Mouse (Mus musculus) embryo, embryonic 10.5 days (tissue): ENCODE measurements at regions not wholly inside any gene's neighbourhood (a gene's known extent, or its start where the extent isn't known, plus 50 kb on each side); places are given as distances from the start of the nearest gene placed in this dataset.

Experiments
- DNase-seq: peaks from one replicate; pipeline ENCODE4 v3.0.0-alpha.2; 2015; ENCODE audit warnings: low spot score

DNA sequence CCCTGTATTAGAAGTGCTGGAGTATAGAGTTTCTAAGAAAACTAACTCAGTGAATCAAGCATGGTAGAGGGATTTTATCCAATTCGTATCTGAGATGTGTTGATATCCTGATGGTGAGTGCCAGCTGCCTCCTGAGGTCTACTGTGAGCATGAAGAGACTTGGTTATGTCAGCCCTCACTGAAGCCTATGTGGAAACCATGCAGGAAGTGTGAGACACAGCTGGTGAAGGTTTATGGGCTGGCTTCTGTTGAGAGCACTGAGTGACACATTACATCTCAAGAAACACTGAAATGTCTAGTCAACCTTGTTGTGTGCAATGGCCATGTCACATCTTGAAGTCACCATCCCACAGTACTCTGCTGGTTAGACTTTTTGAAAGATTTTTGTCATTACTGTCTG, 104.6 kb downstream of the Psmg1 start:
- no peak for DNase-seq

DNA sequence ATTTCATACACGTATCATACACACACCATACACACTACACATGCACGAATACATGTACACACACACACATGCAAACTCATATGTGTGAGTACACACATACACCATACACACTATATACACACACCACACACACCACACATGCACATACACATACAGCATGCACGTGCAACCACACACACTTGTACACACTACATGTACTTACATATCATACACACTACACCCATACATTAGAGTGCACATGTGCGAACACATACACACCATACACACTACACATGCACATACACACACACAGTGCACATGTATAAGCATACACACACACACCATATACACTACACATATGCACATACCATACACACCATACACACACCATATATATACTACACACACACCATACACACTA, 117.5 kb downstream of the Psmg1 start:
- DNase-seq = no peak

DNA sequence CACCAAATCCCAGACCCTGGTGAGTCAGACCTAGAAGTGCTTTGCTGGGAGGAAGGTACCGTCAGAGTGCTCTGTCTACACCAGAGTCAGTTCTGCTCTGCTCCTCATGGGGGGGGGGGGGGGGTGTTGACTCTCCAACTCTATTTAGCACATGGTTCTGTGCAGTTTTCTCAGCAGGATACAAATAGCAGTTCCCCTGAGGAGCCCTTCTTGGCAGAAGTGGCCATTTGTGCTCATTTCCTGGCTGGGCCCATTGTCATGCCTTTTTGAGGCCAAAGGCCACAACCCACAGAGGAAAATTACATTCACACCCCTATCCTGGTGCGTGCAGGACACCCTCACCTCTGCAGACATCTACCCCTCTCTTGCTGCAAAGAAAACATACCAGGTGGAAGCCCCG, 118.3 kb downstream of the Psmg1 start:
- DNase-seq = no peak

GRCm38 (mm10) chr16:95870291-95870690, 120.5 kb downstream of the Psmg1 start:
- DNase-seq = no peak

GRCm38 (mm10) chr16:95869501-95869900, 121.3 kb downstream of the Psmg1 start:
- DNase-seq = no peak

DNA sequence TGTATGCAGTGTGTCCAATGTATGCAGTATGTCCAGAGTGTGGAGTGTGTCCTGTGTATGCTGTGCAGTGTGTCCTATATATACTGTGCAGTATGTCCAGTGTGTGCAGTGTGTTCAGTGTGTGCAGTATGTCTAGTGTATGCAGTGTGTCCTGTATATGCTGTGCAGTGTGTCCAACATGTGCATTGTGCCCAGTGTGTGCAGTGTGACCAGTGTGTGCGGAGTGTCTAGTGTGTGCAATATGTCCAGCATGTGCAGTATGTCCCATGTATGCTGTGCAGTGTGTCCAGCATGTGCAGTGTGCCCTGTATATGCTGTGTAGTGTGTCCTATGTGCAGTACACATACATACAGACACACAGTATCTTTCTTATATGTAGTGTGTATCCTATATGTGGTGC, 121.9 kb downstream of the Psmg1 start:
- no peak for DNase-seq

DNA sequence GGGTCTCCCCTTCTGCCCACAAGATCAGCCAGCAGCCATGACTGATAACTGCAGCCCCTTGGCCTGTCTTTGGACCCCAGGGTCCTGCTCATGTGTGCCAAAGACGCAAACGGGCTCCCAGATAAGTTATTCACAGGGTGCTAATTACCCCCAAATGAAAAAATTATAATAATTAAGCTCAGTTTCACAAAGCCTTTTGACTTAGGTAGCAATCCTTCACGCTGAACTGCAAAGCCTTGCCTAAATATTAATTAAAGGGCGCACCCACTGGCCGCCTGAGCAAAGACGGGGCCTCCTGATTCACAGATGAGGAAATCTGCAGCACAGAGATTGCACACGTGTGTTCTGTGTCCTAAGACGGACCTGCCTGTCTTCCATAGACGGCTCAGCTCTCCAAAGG, 123.2 kb downstream of the Psmg1 start:
- DNase-seq = no peak

GRCm38 (mm10) chr16:95866866-95867420, 123.8 kb downstream of the Psmg1 start:
- DNase-seq = no peak

DNA sequence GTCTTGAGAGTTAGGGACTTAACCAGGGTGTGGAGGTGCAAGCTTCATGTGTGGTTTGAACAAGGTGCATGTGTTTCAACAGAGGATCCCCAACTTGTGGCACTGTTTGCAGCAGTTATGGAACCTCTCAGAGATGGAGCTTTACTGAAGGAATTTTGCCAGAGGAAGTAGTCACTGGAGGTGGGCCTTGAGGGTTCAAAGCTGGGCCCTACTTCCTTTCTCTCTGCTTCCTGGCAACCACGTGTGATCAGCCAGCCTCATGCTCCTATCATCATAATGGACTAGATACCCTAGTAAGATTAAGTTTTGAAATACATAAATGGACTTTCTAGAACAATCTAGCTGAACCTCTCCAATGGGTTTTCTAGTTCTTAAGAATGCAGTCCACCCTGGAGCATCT, 125.2 kb downstream of the Psmg1 start:
- DNase-seq = no peak

DNA sequence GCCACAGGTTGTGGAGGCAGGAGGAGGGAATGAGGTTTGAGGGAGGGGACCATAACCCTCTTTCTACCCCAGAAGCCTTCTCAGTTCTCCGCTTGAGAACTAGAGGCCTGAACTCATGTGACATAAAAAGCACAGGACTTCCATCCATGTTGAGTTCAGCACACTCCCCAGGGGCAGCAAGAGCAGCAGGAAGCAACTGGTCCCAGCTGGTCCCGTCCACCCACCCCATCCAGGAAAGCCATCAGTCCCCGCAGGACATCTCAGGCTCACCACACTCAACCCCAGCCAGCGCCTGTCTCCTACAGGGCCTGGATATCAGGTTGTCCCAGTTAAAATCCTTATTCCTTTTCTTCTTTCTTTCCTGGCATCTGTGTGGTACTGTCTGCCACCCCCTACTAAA, 126.1 kb downstream of the Psmg1 start:
- DNase-seq = no peak

GRCm38 (mm10) chr16:95864106-95864505, 126.7 kb downstream of the Psmg1 start:
- DNase-seq = peak; percentile 12

- DNase-seq = no peak
Measured at GRCm38 (mm10) chr16:95863565-95863964, 127.2 kb downstream of the Psmg1 start.

DNA sequence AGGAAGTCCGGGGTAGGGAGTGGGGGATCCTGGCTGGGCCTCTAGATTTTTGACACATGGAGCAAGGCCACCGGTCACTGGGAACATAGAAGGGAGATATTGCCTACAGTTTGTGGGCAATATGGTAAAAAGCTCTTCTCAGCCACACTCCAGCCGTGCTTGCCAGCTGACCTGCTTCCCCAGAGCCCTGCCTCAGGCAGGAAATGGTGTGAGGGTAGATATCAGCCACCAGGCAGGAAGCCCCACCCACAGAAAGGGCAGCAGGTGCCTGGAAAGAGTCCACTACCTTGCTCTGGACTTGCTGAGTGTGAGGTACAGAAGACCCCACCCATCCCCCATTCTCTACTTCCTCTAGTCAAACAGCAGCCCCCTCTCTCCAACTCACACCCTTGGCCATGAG, 128.1 kb downstream of the Psmg1 start:
- DNase-seq = no peak

GRCm38 (mm10) chr16:95861231-95861690, 129.5 kb downstream of the Psmg1 start:
- no peak for DNase-seq

DNA sequence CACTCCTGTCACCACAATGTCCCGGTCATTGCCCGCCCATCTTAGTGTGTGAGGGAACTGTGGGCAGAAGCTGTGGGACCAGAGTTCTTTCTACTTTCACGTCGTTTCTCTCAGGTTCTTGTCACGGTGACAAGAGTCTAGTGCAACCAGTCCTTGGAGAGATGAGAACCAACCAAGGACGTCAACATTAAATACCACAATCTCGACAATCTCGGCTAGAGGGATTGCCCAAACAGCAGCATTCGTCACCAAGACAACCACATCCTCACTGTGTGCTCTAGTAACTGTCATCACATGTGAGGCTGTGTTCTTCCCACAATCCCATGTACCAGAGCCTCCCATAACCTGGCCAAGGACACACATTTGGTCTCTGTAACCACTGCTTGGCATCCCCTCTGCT, 129.9 kb downstream of the Psmg1 start:
- DNase-seq = no peak

DNA sequence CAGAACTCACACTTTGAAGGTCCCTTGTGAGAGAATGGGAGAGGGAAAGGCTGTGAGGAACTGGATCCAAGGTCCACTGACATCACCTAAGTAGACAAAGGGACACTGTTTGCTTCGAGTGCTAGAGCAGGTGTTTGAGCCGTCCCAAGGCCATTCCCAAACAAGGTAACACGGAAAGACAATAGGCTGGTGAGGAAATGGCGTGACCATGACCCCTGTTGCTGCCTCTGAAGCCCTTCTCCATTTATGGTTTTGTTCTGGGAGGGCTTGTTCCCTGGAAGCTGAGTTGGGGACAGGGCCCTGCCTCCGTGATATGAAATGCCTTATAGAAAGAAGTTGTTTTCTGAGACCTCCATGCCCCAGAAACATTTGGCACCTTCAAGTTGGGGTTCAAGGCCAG, 130.6 kb downstream of the Psmg1 start:
- DNase-seq = no peak

DNA sequence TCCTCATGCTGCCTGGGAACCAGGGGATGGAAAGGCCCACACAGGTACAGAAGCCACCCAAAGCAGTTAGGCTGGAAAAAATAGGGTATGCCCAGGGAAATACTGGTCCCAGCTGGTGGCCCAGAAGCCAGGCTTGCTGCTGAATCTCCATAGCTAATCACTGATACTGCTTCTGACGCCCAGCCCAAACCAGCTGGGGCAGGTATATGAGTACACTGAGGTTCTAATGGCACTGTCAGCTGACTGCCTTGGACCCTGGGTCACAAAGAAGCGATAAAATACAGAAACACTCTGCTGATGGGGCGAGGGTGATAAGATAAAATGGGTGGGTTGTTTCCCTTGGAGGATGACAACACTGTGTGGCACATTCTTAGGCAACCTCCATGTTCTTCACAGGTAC, 133.4 kb downstream of the Psmg1 start:
- DNase-seq = no peak

DNA sequence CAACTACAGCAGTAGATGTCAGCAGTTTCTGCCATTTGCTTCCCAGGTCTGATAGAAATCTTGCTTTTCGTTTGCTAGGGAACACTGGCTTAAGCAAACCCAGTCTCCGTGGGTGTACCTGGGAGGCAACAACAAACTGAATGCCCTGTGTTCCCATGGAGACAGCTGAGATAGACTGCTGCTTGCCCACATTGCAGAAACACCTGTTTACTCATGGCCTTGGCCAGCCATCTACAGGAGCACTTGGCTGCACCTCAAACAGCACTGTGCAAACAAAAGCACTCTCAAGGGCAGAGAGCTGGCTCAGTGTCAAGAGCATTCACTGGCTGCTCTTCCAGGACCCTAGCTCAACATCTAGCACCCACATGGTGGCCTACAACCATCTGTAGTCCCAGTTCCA, 135.5 kb downstream of the Psmg1 start:
- DNase-seq = no peak

DNA sequence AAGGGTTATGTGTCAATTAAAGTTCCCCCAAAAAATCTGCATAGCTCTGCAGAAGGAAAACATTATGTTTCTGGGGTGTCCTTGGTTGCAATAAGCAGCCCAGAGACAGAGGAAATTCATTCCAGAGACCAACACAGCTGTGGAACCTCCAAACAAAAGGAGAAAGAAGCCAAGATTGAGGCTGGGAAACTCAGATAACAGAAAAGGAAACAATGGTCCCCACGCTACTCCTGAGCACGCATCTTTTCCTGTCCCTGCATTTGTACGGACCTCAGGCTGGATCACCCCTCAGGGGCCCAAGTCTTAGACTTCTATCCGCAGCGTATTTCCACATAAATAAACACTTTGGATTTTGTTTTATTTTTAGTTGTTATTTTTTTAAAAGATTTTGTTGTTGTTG, 138.9 kb downstream of the Psmg1 start:
- DNase-seq = no peak

GRCm38 (mm10) chr16:95848555-95849082, 142.1 kb downstream of the Psmg1 start:
- peak; percentile 54 for DNase-seq

GRCm38 (mm10) chr16:95847765-95848483, 142.8 kb downstream of the Psmg1 start:
- peak; percentile 56 for DNase-seq

DNA sequence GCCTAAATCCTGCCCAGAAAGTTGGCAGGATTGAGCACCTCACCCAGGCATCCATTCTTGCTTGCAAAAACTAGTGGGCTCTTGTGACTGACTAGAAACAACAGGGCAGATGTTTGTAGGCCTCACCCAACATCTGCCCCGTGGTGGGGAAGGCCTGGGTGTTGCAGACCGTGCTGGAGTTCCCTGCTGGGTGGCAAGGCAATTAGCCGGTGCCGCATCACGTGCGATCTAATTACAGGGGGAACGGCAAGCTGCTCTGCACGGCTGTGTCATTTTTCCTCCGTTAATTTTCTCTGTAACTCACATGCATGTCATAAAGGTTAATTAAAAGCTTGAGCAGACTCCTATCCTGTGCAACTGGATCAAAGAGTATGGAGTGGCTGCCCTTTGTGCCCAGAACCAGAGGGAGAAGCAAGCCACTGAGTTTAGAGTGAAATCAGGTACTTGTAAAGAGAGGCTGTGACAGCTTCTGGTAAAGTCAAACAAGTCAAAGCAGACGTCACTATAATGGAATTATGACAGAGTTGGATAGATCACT, 143.5 kb downstream of the Ets2 start:
- no peak for DNase-seq

- peak; percentile 45 for DNase-seq
Measured at GRCm38 (mm10) chr16:95844691-95845090, 142.8 kb downstream of the Ets2 start.

- DNase-seq = no peak
Measured at GRCm38 (mm10) chr16:95842766-95843165, 140.9 kb downstream of the Ets2 start.
